Mouse (Mus musculus) ES-Bruce4 (cell line): ENCODE data around the gene Trpv6.

Source experiments
- CTCF ChIP-seq: IDR thresholded peaks from one replicate; pipeline ENCODE4 v1.8.1; 2011; ENCODE audit warnings: low read depth, low read length
- EP300 ChIP-seq: IDR thresholded peaks from 2 replicates; pipeline ENCODE4 v1.6.1; 2011; ENCODE audit warnings: low read depth, low read length; ENCODE audit not compliant: insufficient read depth

DNA sequence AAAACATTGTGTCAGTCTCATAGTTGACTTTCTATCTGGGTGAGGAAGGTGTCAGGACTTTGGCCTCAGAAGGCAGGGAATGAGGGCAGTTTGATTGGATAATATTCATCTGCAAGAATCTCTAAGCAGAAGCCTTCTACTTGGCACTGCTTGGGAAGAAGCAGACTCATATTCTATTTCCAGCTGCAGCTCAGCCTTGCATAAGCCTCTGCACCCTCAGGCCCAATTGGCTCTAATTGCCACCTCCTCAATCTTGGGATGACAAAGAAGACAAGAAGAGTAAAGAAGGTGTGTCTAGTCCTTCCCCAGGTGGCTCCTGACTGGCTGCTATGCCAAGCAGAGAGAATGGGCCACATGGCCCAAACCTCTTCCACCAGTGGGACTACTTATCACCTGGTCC lies 10.5 kb upstream of the Trpv6 start:
- TF ChIP-seq CTCF (no peak), EP300 (no peak)
